Comparison of ENCODE assay signal across 8 mouse cellular contexts in the genomic region with DNA sequence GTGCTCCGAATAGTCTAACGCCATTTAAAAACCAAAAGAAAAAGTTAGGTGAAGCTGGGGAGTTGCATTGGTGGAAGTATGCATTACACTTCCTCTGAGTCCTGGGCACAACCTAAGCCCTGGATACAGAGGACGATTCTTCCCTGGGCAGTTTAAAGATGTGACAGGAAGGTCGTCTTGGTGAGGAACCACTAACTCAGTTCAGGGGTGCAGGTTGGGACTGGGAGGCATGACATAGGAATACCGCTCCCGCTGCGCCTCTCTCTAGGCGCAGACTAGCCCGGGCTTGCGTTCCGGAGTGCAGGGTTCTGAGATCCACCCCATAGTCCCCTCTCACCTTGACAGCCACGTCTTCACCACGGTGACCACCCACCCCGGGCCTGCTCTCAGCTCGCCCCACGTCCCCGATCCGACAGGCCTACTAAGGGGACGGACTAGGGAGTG. TPM values are rescaled to one million over a fixed set of nuclear protein-coding genes. Genes with fewer than 3 reads are reported as not detected.
DNase-seq lines count a peak whose midpoint lies in the region; ATAC-seq and TF ChIP-seq lines count a peak whose summit lies in the region.

No protein-coding gene starts in this region.

- no peaks in the 10 kb centered on the region for H3K9me3 ChIP-seq in kidney, embryonic 16.5 days (ENCODE audit: low read length)
- H3K9me3 ChIP-seq in liver, postnatal 0 days (ENCODE audit: low read length): no peaks in the 10 kb centered on the region

- 3% methylated on average over 19 of the region's 19 CpGs for WGBS in kidney, embryonic 16.5 days
- 1% methylated on average over 19 of the region's 19 CpGs for WGBS in liver, postnatal 0 days (ENCODE audit: insufficient replicate concordance)

- H3K27me3 ChIP-seq in kidney, embryonic 16.5 days (ENCODE audit: insufficient read depth, low read length): no peaks in the 10 kb centered on the region
- H3K27me3 ChIP-seq in liver, postnatal 0 days (ENCODE audit: insufficient read depth, low read length): no peaks in the 10 kb centered on the region

- peaks cover 16% of the 10 kb centered on the region for H3K4me1 ChIP-seq in kidney, embryonic 16.5 days (ENCODE audit: insufficient read depth, low read length)
- peaks cover 7% of the 10 kb centered on the region for H3K4me1 ChIP-seq in liver, postnatal 0 days (ENCODE audit: insufficient read depth)

- H3K4me3 ChIP-seq in kidney, embryonic 16.5 days (ENCODE audit: low read length): peak overlapping the region; percentile 81
- peak overlapping the region; percentile 97 for H3K4me3 ChIP-seq in liver, postnatal 0 days (ENCODE audit: low read depth, low read length)

- DNase-seq in kidney, adult 18-20 months: no peak
- peak; percentile 25 for DNase-seq in T-cell, adult 2 months (ENCODE audit: low spot score)
- DNase-seq in forelimb bud, embryonic 11.5 days (ENCODE audit: low read depth, low spot score): peak; percentile 20
- no peak for DNase-seq in liver, postnatal 0 days
- DNase-seq in embryo, embryonic 11 days: no peak
- no peak for DNase-seq in thymus, postnatal 10 days (ENCODE audit: low spot score in 2 of 2)
- DNase-seq in layer of hippocampus, adult 9-10 months (ENCODE audit: low spot score): no peak

- H3K36me3 ChIP-seq in kidney, embryonic 16.5 days (ENCODE audit: insufficient read depth, low read length): 0 out of 2 replicates have a peak, but pooled peaks cover 7% of the 10 kb centered on the region
- H3K36me3 ChIP-seq in liver, postnatal 0 days (replicated peaks; ENCODE audit: insufficient read depth, low read length): peaks cover 17% of the 10 kb centered on the region

- TF ChIP-seq CTCF in liver, postnatal 0 days (IDR thresholded peaks at IDR 0.05; ENCODE audit: low read depth): no peak

- H3K9ac ChIP-seq in kidney, embryonic 16.5 days (replicated peaks; ENCODE audit: low read length): peak overlapping the region; percentile 91
- peak overlapping the region; percentile 95 for H3K9ac ChIP-seq in liver, postnatal 0 days (replicated peaks)

- TF ChIP-seq EP300 in liver, postnatal 0 days (IDR thresholded peaks at IDR 0.05; ENCODE audit: low read depth): no peak

- peak overlapping the region; percentile 76 for H3K27ac ChIP-seq in kidney, embryonic 16.5 days (ENCODE audit: low read length)
- H3K27ac ChIP-seq in liver, postnatal 0 days (ENCODE audit: low read depth): peak overlapping the region; percentile 84

- ATAC-seq in kidney, embryonic 16.5 days (ENCODE audit: low FRiP score, low TSS enrichment): peak; percentile 86
- ATAC-seq in liver, postnatal 0 days: peak; percentile 66

- H3K4me2 ChIP-seq in kidney, embryonic 16.5 days (replicated peaks; ENCODE audit: low read depth, low read length): peak overlapping the region; percentile 89
- peak overlapping the region; percentile 86 for H3K4me2 ChIP-seq in liver, postnatal 0 days (ENCODE audit: low read depth, low read length)

RNA-seq across cellular contexts. Expression of gene Ccng1, which starts 0.4 kb away (rescaled TPM):
- 44.3 and 45.2 TPM in 2 replicates for polyA plus RNA-seq in kidney, embryonic 16.5 days (2015; fragmentation: Nextera tagmentation; extraction: Ambion mirVana)
- polyA plus RNA-seq in liver, postnatal 0 days (2015; fragmentation: Nextera tagmentation; extraction: Ambion mirVana): 11.3 and 11.7 TPM in 2 replicates

RNA-seq across cellular contexts. Expression of gene Nudcd2, which starts 21.2 kb away (rescaled TPM):
- 161 and 170 TPM in 2 replicates for polyA plus RNA-seq in kidney, embryonic 16.5 days (2015; fragmentation: Nextera tagmentation; extraction: Ambion mirVana)
- 68.6 and 70.1 TPM in 2 replicates for polyA plus RNA-seq in liver, postnatal 0 days (2015; fragmentation: Nextera tagmentation; extraction: Ambion mirVana)

RNA-seq across cellular contexts. Expression of gene Hmmr, which starts 21.5 kb away (rescaled TPM):
- polyA plus RNA-seq in kidney, embryonic 16.5 days (2015; fragmentation: Nextera tagmentation; extraction: Ambion mirVana): 43.2 and 49.1 TPM in 2 replicates
- polyA plus RNA-seq in liver, postnatal 0 days (2015; fragmentation: Nextera tagmentation; extraction: Ambion mirVana): 16.5 and 21.8 TPM in 2 replicates

RNA-seq across cellular contexts. Expression of gene Mat2b, which starts 59.7 kb away (rescaled TPM):
- 115 TPM in 2 replicates for polyA plus RNA-seq in kidney, embryonic 16.5 days (2015; fragmentation: Nextera tagmentation; extraction: Ambion mirVana)
- polyA plus RNA-seq in liver, postnatal 0 days (2015; fragmentation: Nextera tagmentation; extraction: Ambion mirVana): 46.4 and 50.3 TPM in 2 replicates

Comparison
In these comparisons a context has a peak if more than half of its experiments do, and no peak if none do; other contexts are left out.
1. DNase-seq: peak in T-cell, adult 2 months (single experiment) and forelimb bud, embryonic 11.5 days (single experiment); none in kidney, adult 18-20 months (single experiment), liver, postnatal 0 days (single experiment), embryo, embryonic 11 days (single experiment), thymus, postnatal 10 days (0 of 2) and layer of hippocampus, adult 9-10 months (single experiment).